Mouse (Mus musculus): ENCODE data around the gene Slc26a10.

DNA sequence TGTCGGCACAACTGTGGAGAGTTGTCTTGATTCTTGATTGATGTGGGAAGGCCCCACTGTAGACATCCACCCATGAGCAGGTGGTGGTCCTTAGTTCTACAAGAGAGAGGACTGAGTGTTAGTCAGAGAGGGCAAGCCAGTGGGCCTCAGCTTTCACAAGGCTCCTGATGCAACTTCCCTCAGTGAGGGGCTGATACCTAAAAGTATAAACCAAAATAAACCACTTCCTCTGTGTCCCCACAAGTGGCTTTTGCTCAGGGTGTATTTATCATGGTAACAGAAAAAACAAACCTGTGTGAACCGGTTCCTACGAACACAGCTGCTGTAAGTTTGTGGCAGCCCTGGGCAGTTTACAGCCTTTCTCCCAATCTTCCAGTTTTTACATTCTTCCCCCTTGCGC is 43.9 kb downstream of the Slc26a10 start:
- no peak for TF ChIP-seq USF1 (IDR thresholded peaks at IDR 0.05; ENCODE audit: low read depth)
- TF ChIP-seq POLR2A (IDR thresholded peaks at IDR 0.05; ENCODE audit: insufficient read length, low read depth) = no peak
- no peak for TF ChIP-seq MYOG (IDR thresholded peaks at IDR 0.05; ENCODE audit: control insufficient read depth in 1 of 3, insufficient read depth in 1 of 3, insufficient read length in 2 of 3, low read depth in 2 of 3)
- TF ChIP-seq POLR2AphosphoS2 (IDR thresholded peaks at IDR 0.05; ENCODE audit: insufficient read length, low read depth) = no peak
- TF ChIP-seq TCF12 (IDR thresholded peaks at IDR 0.05; ENCODE audit: insufficient read depth, poor library complexity, severe bottlenecking) = no peak
- TF ChIP-seq MAX (IDR thresholded peaks at IDR 0.05; ENCODE audit: low read depth) = no peak
- no peak for TF ChIP-seq E2F4 (IDR thresholded peaks at IDR 0.05; ENCODE audit: insufficient read depth)

Measured in myocyte (in vitro differentiated cells).